Mouse (Mus musculus) common myeloid progenitor, adult 5-6 weeks (primary cell): ENCODE results near the gene Rassf6. TPM values are rescaled to one million over a fixed set of nuclear protein-coding genes. Genes with fewer than 3 reads are reported as not detected.

ENCODE experiments used
- ATAC-seq: replicated peaks from 2 replicates; pipeline ENCODE4 v1.8.0; 2016; ENCODE audit warnings: low read depth, mild to moderate bottlenecking, moderate TSS enrichment, inconsistent platforms; ENCODE audit not compliant: poor library complexity, severe bottlenecking
- total RNA-seq: library from RNA; stranded (forward); fragments of 200-1000, 187-1606 nt; gene quantifications from 2 replicates; pipeline ENCODE4 v1.2.3, GENCODE M21; 2017

The Rassf6 gene
- 1.6 TPM in 1 of 2 replicates, not detected in the other for total RNA-seq

DNA sequence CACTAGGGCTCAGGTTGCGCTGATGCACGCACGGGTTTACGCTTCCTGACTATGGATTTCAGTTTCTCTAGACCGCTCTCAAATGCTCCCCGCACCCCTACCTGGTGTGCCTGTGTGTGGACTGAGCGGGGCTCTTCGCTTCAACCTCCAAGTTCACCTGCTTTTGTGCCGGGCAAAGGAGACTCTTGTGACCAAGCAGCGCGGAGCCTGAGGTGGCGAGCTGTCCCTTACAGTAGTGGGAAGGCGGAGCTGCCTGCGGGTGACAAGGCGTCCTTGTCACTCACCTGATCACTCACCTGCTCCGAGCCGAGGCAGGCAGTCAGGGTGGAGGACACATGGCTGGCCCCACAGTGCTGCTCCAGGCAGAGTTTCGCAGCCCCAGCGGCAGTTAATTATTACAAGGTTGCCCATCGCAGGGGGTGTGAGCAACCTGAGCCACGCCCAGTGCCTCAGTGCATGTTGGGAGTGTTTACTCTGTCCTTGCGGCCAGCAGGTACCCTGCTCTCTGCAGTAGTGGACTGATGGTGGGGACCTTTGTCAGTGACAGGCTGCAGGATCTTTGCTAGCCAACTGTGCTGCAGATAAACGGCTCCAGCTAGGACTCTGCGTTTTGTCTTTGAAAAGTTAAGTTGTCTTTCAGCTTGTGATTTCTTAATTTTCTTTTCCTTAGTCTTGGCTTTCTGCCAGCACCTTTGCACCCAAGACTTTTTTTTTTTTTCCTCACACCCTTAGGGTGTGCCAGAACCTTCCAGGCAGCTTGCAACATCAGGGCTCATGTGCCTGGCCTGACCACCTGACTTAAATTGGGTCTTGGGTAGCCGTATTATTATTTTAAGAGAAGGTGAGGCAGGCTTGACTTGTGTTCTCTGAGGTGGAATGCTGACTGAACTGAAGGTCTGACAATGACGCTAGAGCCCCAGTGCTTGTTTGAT lies at the start of gene Rassf6:
TSS of gene Rassf6 (minus strand) at position 372 of the 932 bp plus-strand sequence.
- ATAC-seq = peak; percentile 88

- peak; percentile 91 for ATAC-seq
These were observed 49.1 kb upstream of the Rassf6 start for GRCm38 (mm10) chr5:90689426-90690128.

GRCm38 (mm10) chr5:90687913-90688312 lies 47.5 kb upstream of the Rassf6 start:
- ATAC-seq = no peak

GRCm38 (mm10) chr5:90684994-90685393 lies 44.5 kb upstream of the Rassf6 start:
- no peak for ATAC-seq

DNA sequence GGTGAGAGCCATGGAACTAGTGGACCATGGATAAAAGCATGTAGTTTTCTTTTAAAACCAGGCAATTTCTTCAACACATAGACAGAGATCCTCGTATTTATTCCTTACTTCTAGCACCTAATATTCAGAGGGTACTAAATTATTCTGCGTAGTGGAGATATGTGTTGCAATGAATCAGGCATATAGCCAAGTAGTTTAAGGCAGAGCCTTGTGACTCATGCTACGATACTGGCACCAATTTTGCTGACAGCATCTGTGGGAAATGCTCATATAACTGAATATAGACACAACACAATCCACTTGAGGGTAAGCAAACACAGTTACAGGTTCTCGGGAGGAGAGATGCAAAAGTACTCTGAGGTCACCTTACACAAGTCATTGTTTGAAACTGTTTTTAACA lies 41.4 kb upstream of the Rassf6 start:
- no peak for ATAC-seq

GRCm38 (mm10) chr5:90677560-90677959 lies 37.1 kb upstream of the Rassf6 start:
- ATAC-seq = no peak

- no peak for ATAC-seq
These were observed 21.4 kb upstream of the Rassf6 start for GRCm38 (mm10) chr5:90661852-90662251.

DNA sequence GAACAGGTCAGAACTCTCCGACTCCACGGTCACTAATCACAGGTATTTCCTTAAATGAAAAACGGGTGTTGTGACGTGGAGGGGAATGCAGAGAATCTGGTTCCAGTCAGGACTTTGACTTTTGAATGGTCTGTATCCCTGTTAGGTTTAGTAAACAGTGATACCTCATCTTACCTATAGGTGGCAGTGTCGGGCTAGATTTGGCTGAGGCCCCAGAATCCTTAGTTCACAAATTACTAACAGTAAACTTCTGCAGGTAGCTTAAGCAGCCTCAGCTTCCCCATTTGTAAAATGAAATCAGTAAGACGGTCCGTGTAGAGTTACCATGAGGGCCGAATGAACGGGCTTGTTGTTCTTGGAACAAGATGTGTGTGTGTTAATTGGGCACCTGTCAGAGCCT lies 21.0 kb upstream of the Rassf6 start:
- ATAC-seq = peak; percentile 97

- ATAC-seq = no peak
These were observed 20.0 kb upstream of the Rassf6 start for GRCm38 (mm10) chr5:90660411-90660810.

- ATAC-seq = no peak
These were observed 16.2 kb upstream of the Rassf6 start for GRCm38 (mm10) chr5:90656681-90657080.

GRCm38 (mm10) chr5:90655891-90656290 lies 15.4 kb upstream of the Rassf6 start:
- ATAC-seq = no peak

- 0 out of 2 replicates have a peak, but pooled peaks have one; percentile 20 for ATAC-seq
These were observed 14.3 kb upstream of the Rassf6 start for GRCm38 (mm10) chr5:90654798-90655197.

GRCm38 (mm10) chr5:90652724-90653123 lies 12.3 kb upstream of the Rassf6 start:
- peak; percentile 87 for ATAC-seq

DNA sequence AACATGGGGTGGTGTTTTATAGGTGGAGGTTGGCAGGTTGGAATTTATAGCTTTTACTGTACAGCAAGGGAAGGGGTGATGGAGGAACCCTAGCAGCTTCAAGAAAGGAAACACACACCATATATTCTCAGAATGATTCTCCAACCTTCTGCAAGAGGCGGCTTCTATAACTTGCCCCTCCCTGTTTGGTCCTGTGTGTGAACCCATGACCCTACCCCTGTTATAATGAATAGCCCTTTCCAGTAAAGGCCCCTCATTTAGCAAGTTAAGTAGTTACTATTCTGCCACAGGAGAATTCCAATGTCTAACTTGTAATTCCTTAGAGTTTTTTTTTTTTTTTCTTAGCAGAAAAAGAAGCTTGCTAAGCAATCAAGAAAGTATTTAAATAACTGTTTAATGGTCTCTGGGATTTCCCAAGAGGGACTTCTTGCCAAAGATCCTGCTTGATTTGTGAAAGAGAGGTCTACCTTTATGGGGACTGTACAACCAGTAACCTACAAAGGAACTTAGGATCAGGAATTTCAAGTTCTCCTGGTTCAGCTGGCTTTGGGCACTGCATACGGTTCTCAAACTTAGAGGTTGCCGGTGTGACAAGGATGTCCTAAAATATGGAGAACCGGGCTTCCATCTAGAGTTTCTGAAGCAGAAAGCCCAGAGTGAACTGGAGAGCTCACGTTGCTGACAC lies 10.2 kb upstream of the Rassf6 start:
- ATAC-seq = no peak

GRCm38 (mm10) chr5:90647473-90647872 lies 7.0 kb upstream of the Rassf6 start:
- ATAC-seq = no peak

GRCm38 (mm10) chr5:90646398-90646797 lies 5.9 kb upstream of the Rassf6 start:
- no peak for ATAC-seq

DNA sequence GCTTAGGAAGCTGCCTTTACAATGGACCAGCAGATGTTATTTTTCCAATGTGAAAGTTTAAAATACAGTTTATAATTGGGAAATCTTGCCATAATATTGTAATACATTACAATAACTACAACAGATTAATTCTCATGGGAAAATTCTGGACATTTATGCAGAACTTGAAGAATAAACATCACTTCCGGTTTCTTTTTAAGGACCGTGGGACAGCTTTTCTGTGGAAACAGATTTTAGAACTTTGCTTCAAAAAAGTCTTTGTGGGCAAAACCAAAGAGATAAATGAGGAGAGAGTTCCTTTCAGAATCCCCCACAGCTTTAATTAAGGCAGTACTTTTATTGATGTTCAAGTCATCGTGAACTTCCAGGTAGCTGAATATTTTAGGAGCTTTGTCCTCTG lies 5.1 kb upstream of the Rassf6 start:
- ATAC-seq = no peak

GRCm38 (mm10) chr5:90641218-90641610 lies 757 bp upstream of the Rassf6 start:
- ATAC-seq = no peak

- ATAC-seq = no peak
These were observed 5.6 kb downstream of the Rassf6 start for GRCm38 (mm10) chr5:90634885-90635284.

- no peak for ATAC-seq
These were observed 11.9 kb downstream of the Rassf6 start for GRCm38 (mm10) chr5:90628530-90628929.

- ATAC-seq = no peak
These were observed 12.4 kb downstream of the Rassf6 start for GRCm38 (mm10) chr5:90628011-90628410.
